Mouse (Mus musculus): ENCODE measurements around the gene Myh7b.

Myh7b gene

GRCm38 (mm10) chr2:155610978-155611377 is at the start of gene Myh7b:
Gene Myh7b (plus strand): TSS chr2:155611212.
- no peak for DNase-seq (ENCODE audit: low spot score in 2 of 2)

- DNase-seq (ENCODE audit: low spot score in 2 of 2) = no peak
Observed at GRCm38 (mm10) chr2:155562209-155562608, 48.8 kb upstream of the Myh7b start.

GRCm38 (mm10) chr2:155562934-155563333 is 48.1 kb upstream of the Myh7b start:
- no peak for DNase-seq (ENCODE audit: low spot score in 2 of 2)

DNA sequence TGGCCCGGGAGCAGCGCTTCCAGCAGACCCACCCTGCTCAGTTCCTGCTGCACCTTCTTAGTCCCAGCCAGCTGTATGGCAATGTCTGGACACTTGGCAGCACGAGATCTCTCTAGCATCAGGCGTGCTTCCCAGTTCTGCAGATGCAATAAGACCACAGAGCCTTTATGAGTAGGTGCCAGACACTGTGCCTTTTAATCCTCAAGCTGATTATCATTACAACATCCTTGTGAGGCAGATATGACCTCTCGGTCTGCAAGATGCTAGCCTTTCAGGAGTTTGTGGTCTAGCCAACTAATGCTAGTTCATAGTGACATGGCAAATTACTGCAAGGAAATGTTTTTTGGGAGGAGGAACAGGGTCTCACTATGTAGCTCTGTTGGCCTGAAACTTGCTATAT is 43.3 kb upstream of the Myh7b start:
- no peak for DNase-seq (ENCODE audit: low spot score in 2 of 2)

GRCm38 (mm10) chr2:155569223-155569807 is 41.7 kb upstream of the Myh7b start:
- no peak for DNase-seq (ENCODE audit: low spot score in 2 of 2)

GRCm38 (mm10) chr2:155573001-155573400 is 38.0 kb upstream of the Myh7b start:
- no peak for DNase-seq (ENCODE audit: low spot score in 2 of 2)

GRCm38 (mm10) chr2:155573996-155574395 is 37.0 kb upstream of the Myh7b start:
- DNase-seq (ENCODE audit: low spot score in 2 of 2) = no peak

- DNase-seq (ENCODE audit: low spot score in 2 of 2) = no peak
Observed at GRCm38 (mm10) chr2:155574700-155575099, 36.3 kb upstream of the Myh7b start.

DNA sequence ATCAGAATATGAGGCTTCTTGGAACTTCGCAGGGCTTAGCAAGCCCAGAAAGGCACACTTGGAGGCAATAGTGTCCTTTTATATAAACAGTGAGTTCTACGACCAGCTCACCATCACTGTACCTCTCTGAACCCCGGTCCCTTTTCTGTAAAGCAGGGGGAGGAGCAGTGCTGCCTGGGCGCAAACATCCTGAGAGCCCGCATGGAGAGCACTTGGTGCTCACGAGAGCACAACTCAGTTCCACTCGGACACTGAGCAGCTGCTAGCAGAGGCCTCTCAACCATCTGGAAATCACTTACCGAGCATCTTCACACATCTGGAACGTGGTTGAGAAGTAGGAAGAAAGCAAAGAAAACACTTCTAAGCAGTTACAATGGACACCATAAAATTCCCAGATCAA is 34.4 kb upstream of the Myh7b start:
- DNase-seq (ENCODE audit: low spot score in 2 of 2) = no peak

GRCm38 (mm10) chr2:155580331-155580730 is 30.7 kb upstream of the Myh7b start:
- DNase-seq (ENCODE audit: low spot score in 2 of 2) = no peak

GRCm38 (mm10) chr2:155582384-155582995 is 28.5 kb upstream of the Myh7b start:
- no peak for DNase-seq (ENCODE audit: low spot score in 2 of 2)

DNA sequence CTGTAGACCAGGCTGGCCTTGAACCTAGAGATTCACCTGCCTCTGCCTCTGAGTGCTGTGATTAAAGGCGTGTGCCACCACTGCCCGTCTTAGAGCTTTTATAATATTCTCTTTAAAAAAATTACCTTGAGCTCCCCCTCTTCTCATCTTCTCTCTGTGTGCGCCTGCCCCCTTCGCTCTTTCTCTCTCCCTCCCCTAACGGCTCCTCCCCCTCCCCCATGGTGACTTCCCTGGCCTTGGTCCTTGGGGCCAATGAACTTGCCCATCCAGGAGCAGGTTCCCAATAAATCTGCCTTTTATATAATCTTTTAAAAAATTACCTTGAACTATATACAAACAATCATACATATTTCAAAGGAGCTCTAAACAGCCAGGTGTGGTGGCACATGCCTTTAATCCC is 28.0 kb upstream of the Myh7b start:
- no peak for DNase-seq (ENCODE audit: low spot score in 2 of 2)

GRCm38 (mm10) chr2:155583927-155584530 is 27.0 kb upstream of the Myh7b start:
- peak in 1 of 2 experiments; percentile 53 for DNase-seq (ENCODE audit: low spot score in 2 of 2)

DNA sequence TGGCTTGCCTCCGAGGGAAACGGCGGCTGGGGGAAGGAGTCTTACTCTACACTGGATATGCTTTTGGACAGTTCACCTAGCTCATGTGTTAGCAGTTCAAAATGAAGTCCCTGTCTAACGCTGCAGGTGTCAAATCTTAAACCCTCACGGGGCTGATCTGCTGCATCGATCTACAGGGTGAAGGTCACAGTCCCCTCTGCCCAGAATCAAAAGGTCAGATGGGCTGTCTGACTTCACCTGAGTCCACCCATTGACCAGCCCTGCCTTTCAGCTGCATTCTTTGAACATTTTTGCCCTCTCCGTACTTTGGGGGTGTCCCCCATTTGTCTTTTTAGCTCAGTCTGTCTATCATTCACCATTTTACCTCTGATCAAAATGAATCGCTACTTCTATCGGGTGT is 25.9 kb upstream of the Myh7b start:
- no peak for DNase-seq (ENCODE audit: low spot score in 2 of 2)

DNA sequence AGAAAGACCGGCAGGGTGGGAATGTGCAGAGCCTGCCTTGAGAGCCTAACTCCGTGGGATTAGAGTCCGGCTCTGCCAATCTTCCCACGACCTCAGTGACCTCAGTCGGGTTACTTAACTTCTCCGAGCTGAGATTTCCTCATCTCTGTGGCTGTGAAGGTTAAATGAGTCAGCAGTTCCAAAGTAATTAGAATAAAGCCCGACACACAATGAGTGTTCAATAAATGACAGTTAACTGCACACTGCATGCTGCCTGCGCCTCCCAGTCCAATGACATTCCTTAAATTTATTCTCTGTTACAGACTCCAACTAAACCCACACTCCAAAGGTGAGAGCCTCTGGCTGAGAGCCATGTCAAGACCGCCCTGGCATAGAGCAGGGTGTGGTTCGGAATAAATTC is 25.5 kb upstream of the Myh7b start:
- DNase-seq (ENCODE audit: low spot score in 2 of 2) = no peak

DNA sequence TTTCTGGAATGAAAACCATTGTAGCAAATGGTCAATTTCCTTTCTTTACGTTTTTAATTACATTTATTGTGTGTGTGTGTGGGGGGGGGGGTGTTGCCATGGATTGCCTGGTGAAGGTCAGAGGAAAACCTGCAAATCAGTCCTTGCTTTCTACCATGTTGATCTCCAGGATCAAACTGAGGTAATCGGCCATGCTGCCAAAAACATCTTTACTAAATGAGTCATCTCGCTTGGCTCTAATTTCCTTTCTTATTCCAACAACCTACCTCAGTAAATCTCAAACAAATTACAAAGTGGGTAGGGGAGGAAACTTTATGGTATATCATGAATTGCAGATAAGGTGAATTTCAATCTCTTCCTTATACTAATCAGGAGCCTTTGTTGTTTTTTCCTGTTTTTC is 22.9 kb upstream of the Myh7b start:
- DNase-seq (ENCODE audit: low spot score in 2 of 2) = no peak

DNA sequence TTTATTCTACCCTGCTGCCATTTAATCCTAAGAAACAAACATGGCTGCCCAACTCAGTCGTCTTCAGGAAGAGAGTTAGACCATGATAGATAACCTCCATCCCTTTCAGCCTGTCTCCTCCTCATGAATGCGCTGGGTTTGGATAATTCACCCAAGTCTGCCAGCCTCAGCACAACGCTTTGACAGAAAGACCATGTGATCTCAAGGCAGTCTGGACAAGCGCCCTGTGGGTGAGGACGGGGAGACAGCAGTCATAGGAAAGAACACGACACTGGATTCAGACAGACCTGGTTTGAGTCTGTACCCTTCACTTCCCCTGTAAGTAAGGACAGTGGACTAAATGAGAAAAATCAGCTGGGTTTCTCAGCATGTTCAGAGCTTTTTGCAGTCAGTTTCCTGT is 21.5 kb upstream of the Myh7b start:
- no peak for DNase-seq (ENCODE audit: low spot score in 2 of 2)

- no peak for DNase-seq (ENCODE audit: low spot score in 2 of 2)
Observed at GRCm38 (mm10) chr2:155590876-155591275, 20.1 kb upstream of the Myh7b start.

DNA sequence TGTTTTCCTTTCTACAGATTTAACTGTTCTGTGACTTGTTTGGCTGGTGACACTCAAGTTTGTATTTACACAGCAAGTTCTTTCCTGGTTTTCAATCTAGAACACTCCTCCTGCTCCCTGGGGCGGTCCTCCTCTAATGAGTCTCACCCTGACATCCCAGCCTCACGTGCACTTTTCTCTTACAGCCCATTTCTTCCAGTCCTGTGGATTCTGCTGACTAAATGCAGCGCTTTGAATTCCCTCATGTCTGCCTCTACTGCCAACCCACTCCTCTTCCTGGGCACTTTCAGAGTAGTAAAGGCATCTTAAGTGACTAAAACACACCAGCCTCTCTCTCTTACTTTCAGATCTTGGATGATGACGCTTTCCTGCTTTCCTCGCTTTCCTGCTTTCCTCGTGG is 19.3 kb upstream of the Myh7b start:
- DNase-seq (ENCODE audit: low spot score in 2 of 2) = no peak

DNA sequence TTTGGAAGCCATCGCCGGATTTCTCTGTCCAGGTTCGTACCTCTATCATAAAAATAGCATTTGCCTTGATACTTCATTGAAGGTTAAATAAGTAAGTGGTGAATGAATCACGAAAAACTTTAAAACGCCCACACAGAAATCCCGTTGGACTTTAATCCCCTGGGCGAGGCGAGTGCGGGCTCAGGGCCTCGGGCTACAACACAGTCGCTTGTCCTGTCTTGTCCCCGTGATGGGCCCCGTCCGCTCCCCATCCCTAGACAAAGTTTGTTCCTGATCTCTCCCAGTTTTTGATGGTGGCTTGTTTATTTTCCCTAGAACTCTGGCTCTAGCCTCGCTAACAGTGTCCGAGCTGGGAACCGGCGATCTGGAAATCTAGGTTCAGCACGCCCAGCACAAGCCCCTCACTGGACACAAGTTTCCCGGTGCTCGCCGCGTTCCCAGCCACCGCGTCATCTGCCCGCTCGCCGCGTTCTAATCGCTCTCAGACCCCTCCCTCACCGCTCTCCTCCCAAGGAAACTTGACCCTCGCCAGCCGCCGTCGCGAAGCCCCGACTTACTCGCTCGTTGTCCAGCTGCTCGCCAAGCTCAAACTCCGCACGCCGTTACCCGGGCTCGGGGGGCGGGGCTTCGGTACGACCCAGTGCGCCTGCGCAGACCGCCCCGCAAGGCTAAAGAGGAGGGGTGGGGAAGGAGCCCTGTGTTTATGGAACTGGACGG is 18.7 kb upstream of the Myh7b start, which contains the start of gene Gss:
TSS of gene Gss (minus strand) at position 674 of the 717 bp plus-strand sequence.
- peak; percentile 99 to 100 for DNase-seq (ENCODE audit: low spot score in 2 of 2)

DNA sequence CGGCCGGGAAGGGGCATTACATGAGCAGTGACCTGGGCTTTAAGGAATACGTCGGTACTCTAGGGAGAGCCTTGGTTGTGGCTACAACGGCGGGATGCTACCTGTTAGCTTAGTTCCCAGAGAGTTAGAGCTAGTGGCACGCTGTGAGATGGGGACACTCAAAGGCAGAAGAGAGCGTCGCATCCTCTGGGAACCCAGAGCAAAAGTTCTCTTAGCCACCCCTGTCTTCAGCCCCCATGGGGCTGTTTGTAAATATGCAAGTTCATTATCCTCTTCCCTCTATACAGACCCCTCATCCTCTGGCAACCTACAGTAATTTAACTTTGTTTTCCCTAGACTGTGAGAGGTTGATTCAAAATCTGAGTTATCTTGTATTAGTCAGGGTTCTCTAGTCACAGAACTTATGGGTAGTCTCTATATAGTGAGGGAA is 18.1 kb upstream of the Myh7b start:
- DNase-seq (ENCODE audit: low spot score in 2 of 2) = no peak

DNA sequence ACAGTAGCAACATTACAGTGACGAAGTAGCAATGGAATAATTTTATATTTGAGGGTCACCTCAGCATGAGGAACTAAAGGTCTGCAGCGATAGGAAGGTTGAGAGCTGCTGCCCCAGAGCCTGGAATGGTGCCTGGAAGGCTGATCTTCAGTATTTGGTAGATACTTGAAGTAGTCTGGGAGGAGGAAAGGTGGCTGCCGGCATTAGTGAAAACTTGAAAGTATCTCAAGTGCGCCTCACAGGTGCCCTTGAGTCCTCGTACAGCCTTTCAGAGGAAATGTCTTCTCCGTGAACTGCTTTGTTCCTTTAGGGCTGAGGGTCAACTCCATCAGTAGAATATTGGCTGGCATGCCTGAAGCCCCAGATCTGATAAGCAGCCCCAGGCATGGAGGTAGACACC is 15.5 kb upstream of the Myh7b start:
- no peak for DNase-seq (ENCODE audit: low spot score in 2 of 2)

- no peak for DNase-seq (ENCODE audit: low spot score in 2 of 2)
Observed at GRCm38 (mm10) chr2:155603707-155604106, 7.3 kb upstream of the Myh7b start.

Data from spleen, postnatal 10 days (tissue).